Mouse (Mus musculus): ENCODE data around the gene Dcn.

The Dcn gene

DNA sequence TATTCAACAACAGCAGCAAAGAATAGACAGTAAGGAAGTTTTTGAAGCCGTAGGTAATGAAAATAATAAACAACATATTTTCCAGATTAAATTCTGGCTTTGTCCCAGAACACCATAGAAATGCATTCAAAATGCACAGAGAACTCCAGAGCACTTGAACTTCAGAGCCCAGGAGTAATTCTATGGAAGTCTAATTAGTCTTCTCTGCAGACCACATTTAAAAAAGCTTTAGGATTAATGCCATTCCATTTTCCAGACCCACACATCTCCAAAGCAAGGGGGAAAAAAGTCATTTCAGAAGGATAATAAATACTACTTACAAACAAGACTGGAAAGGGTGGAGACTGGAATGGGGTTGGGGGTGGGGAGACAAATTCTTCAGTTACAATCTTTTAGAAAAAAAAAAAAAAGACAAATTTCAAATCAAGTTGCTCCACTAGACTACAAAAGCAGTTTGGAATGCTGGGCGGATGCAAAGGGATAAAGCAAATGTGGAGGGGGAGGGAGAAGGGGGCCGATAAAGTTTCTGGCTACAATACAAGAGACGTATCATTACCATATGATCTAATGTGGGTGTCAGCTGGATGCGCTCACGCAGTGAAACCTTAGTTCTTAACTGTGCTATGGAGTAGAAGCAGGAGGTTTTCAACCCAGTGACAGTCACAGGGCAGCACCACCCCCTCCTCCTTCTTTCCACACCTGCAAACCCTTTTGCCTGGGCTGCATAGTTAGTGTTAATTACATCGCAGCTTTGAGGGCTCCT, at the start of gene Dcn:
TSS of gene Dcn (plus strand) at position 606 of the 763 bp plus-strand sequence.
- no peak for DNase-seq

DNA sequence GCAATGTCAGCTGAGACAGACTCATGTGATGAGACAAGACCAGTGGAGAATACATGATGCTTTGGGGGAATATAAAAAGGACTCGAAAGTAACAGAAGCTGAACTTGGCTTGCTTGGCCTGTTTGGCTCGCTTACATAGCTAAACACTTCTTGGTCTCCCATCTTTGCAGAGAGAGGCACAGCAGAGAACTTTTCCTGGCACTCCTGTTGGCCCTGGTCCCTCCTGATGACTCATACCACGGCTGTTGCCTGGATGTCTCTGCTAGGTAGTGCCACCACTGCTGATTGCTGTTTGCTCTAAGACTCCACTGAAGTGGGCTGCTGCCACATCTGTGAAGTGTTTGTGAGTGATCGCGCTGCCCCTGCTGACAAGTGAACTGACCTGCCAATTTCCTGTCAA, 42.7 kb upstream of the Dcn start:
- DNase-seq = no peak

DNA sequence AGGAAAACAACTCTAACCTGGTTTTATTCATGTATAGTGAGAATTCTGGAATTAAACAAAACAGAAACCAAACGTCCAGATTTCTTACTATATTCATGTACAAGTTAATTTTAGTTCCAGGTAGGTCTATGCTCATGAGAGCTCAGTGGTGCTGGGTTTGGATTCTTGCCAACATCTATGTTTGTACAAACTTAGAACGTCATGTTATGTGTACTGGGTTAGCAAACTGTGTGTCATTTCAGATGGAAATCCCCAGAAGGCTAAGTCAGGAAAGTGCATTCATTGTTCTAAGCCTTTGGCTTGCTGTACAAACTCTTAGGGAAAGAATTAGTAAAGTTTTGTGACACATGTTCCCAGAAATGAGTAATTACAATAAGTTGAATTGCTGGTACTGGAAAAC, 37.1 kb upstream of the Dcn start:
- DNase-seq = no peak

DNA sequence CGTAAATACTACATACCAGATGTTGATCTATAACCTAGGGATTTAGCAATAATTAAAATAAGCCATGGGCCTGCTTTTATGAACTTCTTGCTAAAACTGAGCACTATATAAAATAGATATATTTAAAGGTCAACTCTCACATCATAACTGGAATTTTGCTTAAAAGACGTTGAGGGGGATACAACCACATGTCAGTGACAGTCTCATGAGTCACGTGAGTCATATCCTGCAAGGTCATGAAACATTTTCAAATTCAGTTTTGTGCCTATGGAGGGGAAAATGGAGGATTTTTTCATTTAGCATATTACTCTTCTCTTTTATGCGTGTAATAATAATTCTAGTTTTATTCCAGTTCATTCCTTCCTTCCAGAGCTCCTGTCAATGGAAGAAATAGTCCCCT, 32.9 kb upstream of the Dcn start:
- no peak for DNase-seq

DNA sequence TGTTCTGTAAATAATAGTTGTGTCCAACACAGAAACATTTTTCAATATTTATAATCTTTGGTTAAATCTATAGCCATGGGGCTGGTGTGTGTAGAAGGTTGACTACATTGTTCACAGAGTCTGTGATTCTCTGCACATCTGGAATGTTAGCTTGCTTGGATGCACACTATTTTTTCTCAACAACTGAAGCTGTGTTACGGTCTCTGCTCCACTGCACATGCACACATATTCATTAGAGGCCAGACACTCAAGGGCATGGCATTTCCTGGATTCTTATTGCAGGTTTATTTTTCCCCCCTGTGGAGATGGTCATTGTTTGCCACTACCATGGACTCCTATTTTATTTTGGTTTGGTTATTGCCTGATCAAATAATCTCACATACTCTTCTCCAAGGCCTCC, 26.5 kb upstream of the Dcn start:
- DNase-seq = no peak

DNA sequence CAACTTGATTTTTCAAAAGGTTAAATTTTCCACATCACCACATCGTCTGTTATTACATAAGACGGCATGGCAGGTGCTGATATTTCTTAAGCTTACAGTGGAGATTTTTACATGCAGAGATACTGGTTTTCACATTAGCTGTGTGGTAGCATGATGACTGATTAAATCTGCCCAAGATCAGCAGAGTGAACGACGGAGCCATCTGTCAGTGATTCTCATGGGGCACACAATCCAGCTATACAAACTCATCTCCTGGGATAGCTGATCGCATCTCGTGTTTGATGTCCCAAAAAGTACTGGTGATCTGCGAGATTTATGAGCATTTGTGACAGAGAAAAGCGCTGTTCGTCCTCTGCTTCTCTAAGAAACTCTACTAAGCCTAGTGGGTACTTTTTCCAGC, 25.9 kb upstream of the Dcn start:
- DNase-seq = no peak

DNA sequence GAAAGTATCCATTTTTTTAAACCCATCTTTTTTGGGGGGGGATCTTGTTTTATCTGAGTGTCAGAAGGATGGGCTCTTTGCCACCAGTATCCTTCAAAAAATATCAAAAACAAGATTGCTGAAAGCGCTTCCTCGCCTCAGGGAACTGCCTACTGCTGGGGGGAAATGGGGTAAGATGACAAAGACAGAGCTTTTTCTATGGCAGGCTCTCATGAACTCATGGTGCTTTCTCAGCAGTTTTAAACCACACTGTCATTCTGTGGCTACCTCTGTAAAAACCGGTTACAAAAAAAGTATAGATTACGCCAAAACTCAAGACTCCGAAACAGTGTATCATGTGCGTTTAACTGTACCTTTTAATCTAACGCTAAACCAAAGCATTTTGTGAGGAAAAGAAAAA, 22.4 kb upstream of the Dcn start:
- no peak for DNase-seq

DNA sequence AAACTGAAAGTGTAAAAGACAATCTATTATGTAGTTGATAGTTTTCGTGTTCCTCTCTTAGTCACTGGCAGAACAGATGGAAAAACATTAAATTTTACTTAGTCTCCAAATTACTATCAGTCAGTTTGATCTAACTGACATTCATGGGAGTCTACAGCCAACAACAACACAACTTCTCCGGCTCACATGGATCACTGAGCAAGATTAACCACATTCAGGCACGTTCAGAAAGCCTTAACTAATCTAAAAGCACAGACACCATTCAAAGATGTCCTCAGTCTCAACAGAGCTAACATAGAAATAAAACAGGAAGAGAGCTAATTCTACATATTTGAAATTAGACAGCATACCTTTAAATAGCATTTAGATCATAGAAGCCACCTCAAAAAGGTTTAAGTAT, 12.6 kb upstream of the Dcn start:
- DNase-seq = no peak

DNA sequence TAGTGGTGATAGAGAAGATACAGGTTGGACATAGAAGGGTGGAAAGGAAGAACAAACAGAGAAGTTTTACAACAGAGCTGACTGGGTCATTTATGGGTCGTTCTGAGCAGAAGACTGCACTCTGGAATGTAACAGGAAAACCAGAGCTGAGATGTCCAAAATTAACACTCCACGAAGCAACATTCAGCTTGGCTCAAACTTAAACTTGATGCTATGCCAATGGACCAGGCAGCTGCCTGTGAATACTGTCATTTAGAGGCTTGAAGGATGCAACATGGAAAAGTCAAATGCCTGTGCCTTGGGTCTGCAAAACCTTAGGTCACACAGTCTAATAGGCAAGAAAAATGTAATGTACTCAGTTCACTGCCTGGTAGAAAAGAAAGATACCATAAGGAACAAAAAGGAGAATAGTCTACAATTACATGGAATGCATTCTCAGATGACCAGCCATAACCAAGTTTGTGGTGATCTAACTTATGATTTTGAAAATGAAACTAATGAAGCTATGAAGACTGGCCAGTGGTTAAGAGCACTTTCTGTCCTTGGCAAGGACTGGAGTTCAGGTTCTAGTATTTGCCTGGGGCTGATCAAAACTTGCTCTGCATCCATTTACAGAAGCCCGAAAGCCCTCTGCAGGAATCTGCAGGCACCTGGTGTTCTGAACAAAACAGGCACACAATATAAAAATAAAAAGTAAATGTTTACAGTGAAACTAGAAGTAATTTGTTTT, 9.8 kb upstream of the Dcn start:
- no peak for DNase-seq

DNA sequence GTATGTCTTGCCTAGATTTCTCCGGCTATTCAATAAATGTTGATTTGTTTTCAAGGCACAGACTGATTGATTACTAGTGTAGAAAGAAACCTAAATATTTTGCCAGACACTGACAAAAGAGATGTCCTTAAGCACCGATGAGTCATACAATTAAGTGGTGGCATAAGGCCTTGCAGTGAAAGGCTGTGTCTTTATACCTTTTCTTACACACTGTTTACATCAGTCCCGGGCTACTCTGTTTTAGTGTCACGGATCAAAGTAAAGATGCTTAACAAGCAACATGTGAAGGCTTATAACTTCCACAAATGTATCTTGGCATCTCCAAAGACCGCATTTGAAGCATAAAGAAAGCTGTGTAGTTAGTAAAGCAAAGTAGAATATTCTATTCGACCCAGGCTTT, 3.9 kb upstream of the Dcn start:
- DNase-seq = no peak

DNA sequence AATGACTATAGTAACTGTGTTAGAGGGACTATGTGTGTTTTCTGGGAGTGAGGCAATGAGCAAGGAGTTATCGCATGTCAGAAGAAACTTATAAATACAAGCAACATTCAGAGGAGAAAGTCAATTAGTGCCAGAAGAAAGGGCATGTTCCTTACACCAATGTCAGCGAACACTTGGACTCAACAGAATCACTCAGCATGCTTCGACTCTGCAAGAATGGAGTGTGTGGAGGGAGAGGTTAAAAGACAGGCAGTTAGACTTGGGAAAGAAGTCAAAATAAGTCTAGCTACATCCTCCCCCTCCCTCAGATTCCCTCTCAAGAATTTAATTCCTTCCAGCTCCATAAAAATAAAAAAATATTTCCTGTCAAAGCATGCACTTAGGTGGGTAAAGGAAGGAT, 1.1 kb upstream of the Dcn start:
- DNase-seq = no peak

DNA sequence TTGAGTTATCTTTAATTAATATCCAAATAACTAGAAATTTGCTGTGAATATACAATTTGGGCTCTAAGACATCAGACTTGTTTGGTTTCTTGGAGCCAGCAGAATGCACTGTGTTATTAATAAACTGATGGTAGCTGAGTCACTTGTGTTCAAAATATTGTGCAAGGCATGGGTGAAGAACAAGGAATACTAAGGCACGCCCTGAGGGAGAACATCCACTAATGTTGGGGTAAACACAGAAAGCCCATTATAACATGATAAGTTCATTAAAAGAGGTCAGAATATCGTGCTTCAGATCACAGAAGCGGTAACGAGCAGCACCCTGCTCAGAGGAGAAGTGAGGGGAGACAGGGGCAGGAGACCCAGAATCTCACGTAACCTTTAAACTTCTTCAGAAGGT, 2.7 kb downstream of the Dcn start:
- DNase-seq = no peak

DNA sequence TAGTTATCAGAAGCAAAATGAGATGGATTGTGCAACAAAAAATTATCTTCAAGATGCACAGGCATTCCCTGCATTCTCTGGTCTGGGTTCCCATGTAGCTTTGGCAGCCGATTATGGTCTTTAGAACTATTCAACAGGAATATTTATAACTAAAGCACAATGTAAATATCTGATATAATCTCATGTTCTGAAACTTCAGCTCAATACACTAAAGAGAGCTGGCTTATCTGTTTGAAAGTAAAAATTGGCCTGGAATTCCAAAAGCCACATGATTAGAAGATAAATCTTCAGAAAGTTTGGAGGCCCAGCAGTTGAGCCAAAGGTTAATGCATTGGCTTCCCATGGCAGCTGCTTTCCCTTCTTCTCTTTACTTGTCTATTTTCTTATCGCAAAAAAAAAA, 4.6 kb downstream of the Dcn start:
- no peak for DNase-seq

DNA sequence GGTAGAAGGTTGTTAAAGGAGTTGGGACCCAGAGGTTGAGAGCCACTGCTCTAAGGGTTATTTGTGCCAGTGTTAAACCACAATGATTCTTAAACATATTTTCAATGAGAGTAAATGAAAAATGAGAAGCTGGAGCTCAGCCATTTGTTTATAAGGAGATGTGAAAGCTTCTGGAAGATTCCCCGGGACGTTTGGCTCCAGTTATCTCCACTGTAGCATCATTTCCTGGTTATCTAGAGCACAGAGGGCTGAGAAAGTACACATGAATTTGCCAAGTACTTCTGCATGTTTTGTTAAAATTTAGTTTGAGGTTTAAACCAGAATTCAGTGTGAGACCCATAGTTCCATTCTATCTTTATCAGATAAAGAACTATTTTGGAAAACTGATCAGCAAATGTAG, 5.7 kb downstream of the Dcn start:
- DNase-seq = no peak

DNA sequence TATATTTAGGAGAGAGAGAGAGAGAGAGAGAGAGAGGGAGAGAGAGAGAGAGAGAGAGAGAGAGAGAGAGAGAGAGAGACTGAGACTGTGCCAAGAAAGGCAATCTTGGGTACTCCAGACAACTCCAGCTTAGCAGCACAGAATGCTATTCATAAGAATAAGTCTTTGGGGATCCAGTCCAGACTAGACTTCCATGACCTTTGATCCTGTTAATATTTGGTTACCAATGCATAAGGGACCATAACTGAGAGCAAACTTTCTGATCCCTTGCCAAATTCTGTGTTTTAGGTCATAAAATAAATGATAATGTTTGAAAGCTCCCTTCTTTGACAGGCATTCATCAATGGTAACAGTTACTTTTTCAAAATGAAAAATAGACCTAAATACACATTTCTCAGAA, 6.7 kb downstream of the Dcn start:
- DNase-seq = no peak

DNA sequence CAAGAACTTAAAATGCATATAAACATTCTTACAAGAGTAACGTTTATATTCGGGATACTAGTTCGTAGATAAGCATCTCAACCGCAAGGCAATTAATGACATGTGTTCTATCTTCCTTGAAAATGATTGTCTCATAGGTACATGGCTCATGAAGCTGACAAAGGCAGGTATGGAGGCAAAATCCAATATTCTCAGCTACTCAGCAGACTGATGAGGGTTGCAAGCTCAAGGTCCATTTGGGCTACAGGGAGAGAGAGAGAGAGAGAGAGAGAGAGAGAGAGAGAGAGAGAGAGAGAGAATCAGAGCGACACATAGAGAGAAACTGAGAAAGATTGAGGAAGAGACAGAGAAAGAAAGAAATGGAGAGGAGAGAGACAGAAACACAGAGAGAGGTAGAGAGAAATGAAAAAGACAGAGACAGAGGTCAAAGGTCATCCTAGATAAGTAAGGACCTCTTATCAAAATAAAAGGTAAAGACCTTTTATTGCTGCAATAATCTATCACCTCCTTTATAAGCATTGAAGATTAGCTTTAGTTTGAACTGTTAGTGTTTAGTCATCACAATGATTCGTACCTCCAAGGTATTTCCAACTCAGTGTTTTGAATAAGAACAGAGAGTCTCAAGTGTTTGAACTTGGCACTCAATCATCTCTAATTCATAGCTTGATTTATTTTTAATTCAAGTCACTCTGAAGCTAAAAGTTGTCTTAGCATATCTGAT, 8.0 kb downstream of the Dcn start:
- no peak for DNase-seq

DNA sequence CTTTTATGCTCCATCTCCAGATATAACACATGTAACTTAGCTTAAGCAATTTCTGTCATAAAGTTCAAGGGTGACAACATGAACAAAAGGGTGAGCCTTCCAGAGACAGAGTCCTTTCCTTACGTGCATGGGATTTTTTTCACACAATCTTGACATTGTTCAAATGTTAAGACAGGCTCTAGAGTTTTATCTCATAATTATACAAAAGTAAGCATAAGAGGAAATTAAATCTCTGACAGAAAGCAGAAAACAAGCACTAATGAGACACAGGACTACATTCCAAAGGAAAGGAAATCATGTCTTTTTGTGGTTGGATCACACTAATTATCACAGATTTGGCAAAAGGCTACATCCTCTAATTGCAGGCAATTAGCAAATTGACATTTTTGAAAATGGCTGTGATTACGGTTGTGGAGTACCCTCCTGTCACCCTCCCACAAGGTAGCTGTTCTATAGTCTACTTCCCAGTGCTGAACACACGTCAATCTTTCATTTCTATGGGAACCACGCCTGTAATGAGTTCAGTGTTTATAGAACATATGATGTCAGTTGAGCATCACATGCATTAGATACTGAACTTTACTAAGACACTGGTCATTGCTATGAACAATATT, 13.1 kb downstream of the Dcn start:
- DNase-seq = no peak

DNA sequence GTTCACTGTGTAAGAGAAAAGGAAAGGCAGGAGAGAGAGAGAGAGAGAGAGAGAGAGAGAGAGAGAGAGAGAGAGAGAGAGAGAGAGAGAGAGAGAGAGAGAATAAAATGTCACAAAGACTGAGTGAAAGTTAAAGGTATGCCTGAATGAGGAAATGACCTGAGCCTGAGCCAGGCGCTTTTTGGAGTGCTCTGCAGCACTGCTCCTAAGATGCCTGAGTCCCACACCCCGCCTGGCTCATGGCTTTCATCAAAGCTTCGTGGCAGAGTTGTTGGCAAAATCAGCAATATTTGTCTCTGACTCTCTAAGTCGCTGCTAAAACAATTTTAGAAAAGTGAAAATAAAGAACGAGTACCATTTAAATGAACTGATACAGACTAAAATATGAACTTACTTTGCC, 18.2 kb downstream of the Dcn start:
- DNase-seq = no peak

DNA sequence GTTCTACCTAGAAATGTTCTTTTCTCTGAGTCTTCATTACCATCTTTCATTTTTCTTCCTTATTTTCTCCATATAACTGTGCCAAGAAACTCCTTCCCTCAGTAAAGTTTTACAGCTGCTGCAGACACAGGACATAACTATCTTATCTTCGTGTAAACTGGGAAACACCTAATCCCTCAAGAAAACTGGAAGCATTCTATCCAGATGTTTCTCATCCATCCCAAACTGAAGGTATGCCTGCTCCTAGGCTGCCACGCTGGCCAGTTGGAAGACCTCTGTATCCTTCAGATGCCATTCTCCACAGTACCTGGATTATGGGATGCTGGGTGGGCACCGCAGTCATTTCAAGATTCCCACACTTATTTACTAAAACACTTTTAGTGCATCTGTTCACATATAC, 44.0 kb downstream of the Dcn start:
- DNase-seq = no peak

DNA sequence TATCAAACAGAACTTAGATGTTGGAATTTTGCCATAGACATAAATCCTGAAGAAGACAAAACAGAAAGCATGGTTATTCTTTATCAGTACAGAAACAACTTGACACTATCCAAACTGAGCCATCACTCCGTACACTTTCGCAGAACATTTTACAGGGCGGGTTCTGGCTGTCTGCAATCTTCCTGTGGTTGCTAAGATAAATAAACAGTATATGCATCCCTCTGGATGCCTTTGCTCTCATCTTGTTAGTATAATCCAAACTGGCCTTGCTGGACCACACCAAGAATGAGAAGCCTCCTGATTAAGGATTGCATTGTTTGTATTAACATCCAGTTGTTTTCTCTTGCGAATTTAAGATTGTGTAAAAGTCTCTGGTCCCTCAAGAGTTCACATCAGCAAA, 56.3 kb downstream of the Dcn start:
- no peak for DNase-seq

DNA sequence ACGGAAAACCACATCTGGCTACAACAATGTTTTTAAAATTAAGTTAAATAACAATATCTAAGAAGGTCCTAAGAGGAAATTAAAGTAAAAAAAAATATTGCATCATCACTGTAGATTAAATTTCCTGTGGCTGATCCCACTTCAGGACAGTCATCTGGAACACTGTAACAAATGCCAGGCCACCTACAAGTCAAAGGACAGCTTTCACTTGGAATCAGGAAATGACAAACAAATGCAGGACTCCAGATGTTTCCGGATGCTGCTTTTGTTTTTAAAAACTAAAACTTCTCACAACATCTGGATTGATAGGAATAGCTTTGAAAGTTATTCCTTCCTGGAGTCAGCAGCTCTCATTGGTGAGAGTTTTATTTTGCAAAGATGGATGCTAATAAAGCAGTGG, 57.5 kb downstream of the Dcn start:
- DNase-seq = no peak

DNA sequence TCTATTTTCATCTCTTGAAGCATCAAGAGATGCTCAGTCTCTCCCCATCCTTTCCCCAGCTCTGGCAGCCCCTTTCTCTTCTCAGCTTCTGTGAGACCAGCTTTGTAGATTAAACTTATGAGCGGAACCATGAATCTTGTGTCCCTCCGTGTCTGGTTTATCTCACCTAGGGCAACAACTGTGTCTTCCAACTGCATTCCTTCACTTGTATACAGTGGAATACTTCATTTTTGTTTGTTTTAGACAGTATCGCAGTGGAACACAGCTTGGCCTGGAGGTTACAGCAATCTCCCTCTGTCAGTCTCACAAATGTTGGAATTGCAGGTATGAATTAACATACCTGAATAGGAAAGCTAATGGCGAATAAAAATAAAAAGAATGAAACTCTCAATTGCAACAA, 58.8 kb downstream of the Dcn start:
- no peak for DNase-seq

DNA sequence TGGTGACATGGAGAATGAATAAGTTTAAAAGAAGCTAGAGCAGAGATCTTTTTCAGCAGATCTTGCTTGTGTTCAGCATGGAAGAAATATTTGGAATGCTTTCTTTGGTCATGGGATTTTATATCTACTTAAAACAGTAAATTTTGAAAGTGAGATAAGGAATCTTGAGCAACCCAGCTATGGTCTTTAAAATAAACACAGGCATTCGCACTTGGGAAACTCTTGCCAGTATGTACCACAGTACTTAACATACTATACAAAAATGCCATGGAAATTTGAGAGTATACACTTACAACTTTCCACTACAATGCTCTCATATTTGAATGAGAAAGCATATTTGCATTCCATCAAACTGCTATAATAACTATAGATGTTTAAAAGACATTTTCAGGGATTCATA, 68.3 kb downstream of the Dcn start:
- no peak for DNase-seq
